Mouse (Mus musculus) limb, embryonic 14.5 days (tissue): ENCODE measurements at regions not wholly inside any gene's neighbourhood (a gene's known extent, or its start where the extent isn't known, plus 50 kb on each side); places are given as distances from the start of the nearest gene placed in this dataset.

Experiments
- ATAC-seq: fragments of 200-750 bp; cut with Nextera tagmentation; 2 replicates; pipeline ENCODE4 v1.8.0; 2017; ENCODE audit warnings: low read depth, moderate number of reproducible peaks, moderate TSS enrichment; ENCODE audit not compliant: low FRiP score
- DNase-seq: peaks from one replicate; pipeline ENCODE4 v3.0.0-alpha.2; 2015; ENCODE audit warnings: low spot score
- H3K27ac ChIP-seq: fragments of 300-500 bp; sonication (generic); replicated peaks from 2 replicates; pipeline ENCODE4 v1.5.1; 2014; ENCODE audit warnings: low read depth, mild to moderate bottlenecking, low read length, moderate library complexity, mixed read lengths
- H3K27me3 ChIP-seq: fragments of 300-500 bp; sonication (generic); 2 replicates; pipeline ENCODE4 v1.6.1; 2014; ENCODE audit warnings: low read length, mixed read lengths; ENCODE audit not compliant: control insufficient read depth, insufficient read depth
- H3K36me3 ChIP-seq: fragments of 300-500 bp; sonication (generic); 2 replicates; pipeline ENCODE4 v1.6.1; 2014; ENCODE audit warnings: mild to moderate bottlenecking, low read length, moderate library complexity, mixed read lengths; ENCODE audit not compliant: control insufficient read depth, insufficient read depth
- H3K4me1 ChIP-seq: fragments of 300-500 bp; sonication (generic); 2 replicates; pipeline ENCODE4 v1.6.1; 2014; ENCODE audit warnings: antibody characterized with exemption, low read length, mixed read lengths; ENCODE audit not compliant: control insufficient read depth, insufficient read depth
- H3K4me2 ChIP-seq: fragments of 300-500 bp; sonication (generic); replicated peaks from 2 replicates; pipeline ENCODE4 v1.6.1; 2014; ENCODE audit warnings: low read depth, mild to moderate bottlenecking, low read length, moderate library complexity; ENCODE audit not compliant: severe bottlenecking
- H3K4me3 ChIP-seq: fragments of 300-500 bp; sonication (generic); replicated peaks from 2 replicates; pipeline ENCODE4 v1.5.1; 2014; ENCODE audit warnings: low read length
- H3K9ac ChIP-seq: fragments of 300-500 bp; sonication (generic); 2 replicates; pipeline ENCODE4 v1.6.1; 2014; ENCODE audit warnings: mild to moderate bottlenecking, low read depth, low read length, moderate library complexity; ENCODE audit not compliant: severe bottlenecking
- H3K9me3 ChIP-seq: fragments of 300-500 bp; sonication (generic); 2 replicates; pipeline ENCODE4 v1.6.1; 2016; ENCODE audit warnings: low read length; ENCODE audit not compliant: control insufficient read depth
- POLR2A ChIP-seq: fragments of 200-500 bp; IDR thresholded peaks from 2 replicates; pipeline ENCODE4 v1.8.0; 2012; ENCODE audit warnings: inconsistent platforms, mild to moderate bottlenecking, moderate library complexity, borderline replicate concordance; ENCODE audit not compliant: insufficient read depth, insufficient read length; ENCODE audit errors: extremely low read depth
- WGBS: fragments of 180-500 bp; shearing (Covaris S2); extraction: QIAGEN DNeasy Blood & Tissue Kit; methylation state at CpG from one replicate; pipeline ENCODE4 v1.1.7; 2014; 5-methylcytosine and 5-hydroxymethylcytosine counted together

DNA sequence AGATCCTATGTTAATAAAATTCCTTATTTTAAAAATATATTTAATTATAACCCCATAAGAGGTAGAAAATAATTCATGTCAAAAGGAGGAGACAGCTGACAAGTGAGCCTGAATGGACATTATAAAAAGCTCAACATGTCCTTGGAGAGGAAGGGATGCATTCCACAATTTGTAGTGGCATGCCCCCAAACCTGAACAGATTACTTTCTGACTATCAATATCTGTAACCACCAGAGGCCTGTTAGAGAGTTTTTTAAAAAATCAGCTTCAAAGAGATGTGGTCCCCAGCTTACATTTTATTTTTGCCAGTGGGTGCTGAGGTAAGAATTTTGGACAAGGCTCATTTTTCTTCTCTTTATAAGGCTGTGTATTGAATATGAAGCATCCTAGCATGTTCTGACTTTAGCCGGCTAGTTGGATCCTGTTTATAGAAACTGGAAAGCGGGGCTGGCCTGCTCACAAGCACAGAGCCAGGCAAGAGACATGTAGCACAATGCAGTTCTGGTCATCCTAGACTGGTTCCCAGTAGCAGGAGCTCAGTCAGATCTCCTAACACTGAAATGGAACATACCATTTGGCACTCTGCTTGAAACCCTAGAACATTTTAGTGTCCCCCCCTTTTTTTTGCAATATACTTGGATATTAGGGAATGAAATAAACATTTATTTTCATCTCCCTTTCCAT, 651.8 kb upstream of the Mms22l start:
- 65% methylated on average over 2 of the region's 2 CpGs for WGBS
- no peaks in the 10 kb centered on the region for H3K27me3 ChIP-seq
- H3K4me1 ChIP-seq = no peaks in the 10 kb centered on the region
- DNase-seq (no peak), ATAC-seq (no peak)
- H3K4me2 ChIP-seq = no peak overlapping the region
- no peak overlapping the region for H3K27ac ChIP-seq
- H3K9me3 ChIP-seq = no peaks in the 10 kb centered on the region
- no peak overlapping the region for H3K9ac ChIP-seq
- no peak for TF ChIP-seq POLR2A
- H3K4me3 ChIP-seq = no peak overlapping the region
- no peaks in the 10 kb centered on the region for H3K36me3 ChIP-seq

GRCm38 (mm10) chr4:23845263-23845662, 651.0 kb upstream of the Mms22l start:
- H3K9ac ChIP-seq = no peak overlapping the region
- no peak overlapping the region for H3K27ac ChIP-seq
- no peaks in the 10 kb centered on the region for H3K36me3 ChIP-seq
- DNase-seq = no peak
- H3K27me3 ChIP-seq = no peaks in the 10 kb centered on the region
- no peaks in the 10 kb centered on the region for H3K9me3 ChIP-seq
- no peak for ATAC-seq
- no peak overlapping the region for H3K4me3 ChIP-seq
- no peaks in the 10 kb centered on the region for H3K4me1 ChIP-seq
- no peak overlapping the region for H3K4me2 ChIP-seq
- 57% methylated on average over 5 of the region's 5 CpGs for WGBS
- no peak for TF ChIP-seq POLR2A

DNA sequence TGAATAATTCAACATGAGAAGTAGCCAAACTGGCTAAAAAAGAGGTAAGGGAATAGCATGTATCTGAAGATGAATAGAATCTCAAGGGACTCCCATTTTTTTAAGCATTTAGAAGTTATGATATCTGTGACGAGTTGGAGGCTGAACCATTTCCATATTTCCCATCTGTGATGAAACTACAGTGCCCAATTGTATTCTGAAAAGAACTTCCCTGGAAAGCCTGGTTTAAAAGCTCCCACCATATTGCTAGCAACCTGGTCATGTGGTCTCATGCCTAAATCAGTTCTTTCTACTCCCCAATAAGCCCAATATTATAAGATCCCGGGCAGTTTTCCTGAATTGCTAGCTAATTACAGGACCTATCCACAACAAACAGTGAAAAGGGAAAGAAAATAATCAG, 645.6 kb upstream of the Mms22l start:
- H3K27ac ChIP-seq = no peak overlapping the region
- H3K4me1 ChIP-seq = no peaks in the 10 kb centered on the region
- no peak for ATAC-seq
- DNase-seq = no peak
- H3K9me3 ChIP-seq = no peaks in the 10 kb centered on the region
- H3K4me3 ChIP-seq = no peak overlapping the region
- no peak for TF ChIP-seq POLR2A
- H3K4me2 ChIP-seq = no peak overlapping the region
- H3K36me3 ChIP-seq = no peaks in the 10 kb centered on the region
- no peak overlapping the region for H3K9ac ChIP-seq
- WGBS = 75% methylated on average over 2 of the region's 2 CpGs
- no peaks in the 10 kb centered on the region for H3K27me3 ChIP-seq

DNA sequence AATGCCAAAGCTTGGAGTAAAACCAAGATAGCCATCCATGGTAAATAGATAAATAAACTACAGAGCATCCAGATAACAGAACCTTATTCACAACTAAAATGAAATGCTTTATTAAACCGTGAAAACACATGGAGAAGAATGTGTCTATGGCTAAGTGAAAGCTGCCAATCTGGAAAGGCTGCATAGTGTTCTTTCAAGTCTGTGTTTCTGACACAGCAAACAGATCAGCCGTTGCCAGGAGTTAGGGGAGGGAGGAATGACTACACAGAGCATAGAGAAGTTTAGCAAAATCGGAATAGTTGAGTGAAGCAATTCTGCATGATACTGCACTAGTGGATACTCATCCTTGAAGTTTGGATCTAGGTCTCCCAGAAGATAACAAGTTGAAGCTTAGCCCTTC, 633.8 kb upstream of the Mms22l start:
- H3K4me1 ChIP-seq = no peaks in the 10 kb centered on the region
- no peak overlapping the region for H3K27ac ChIP-seq
- H3K4me3 ChIP-seq = no peak overlapping the region
- 85% methylated on average over 3 of the region's 3 CpGs for WGBS
- no peak overlapping the region for H3K4me2 ChIP-seq
- DNase-seq = no peak
- H3K9ac ChIP-seq = no peak overlapping the region
- no peak for TF ChIP-seq POLR2A
- H3K9me3 ChIP-seq = no peaks in the 10 kb centered on the region
- no peaks in the 10 kb centered on the region for H3K27me3 ChIP-seq
- H3K36me3 ChIP-seq = no peaks in the 10 kb centered on the region
- ATAC-seq = no peak

GRCm38 (mm10) chr4:23880007-23880406, 616.2 kb upstream of the Mms22l start:
- no peak for ATAC-seq
- 84% methylated on average over 7 of the region's 7 CpGs for WGBS
- no peak overlapping the region for H3K4me3 ChIP-seq
- H3K36me3 ChIP-seq = no peaks in the 10 kb centered on the region
- DNase-seq = no peak
- no peaks in the 10 kb centered on the region for H3K9me3 ChIP-seq
- no peak overlapping the region for H3K9ac ChIP-seq
- H3K27me3 ChIP-seq = no peaks in the 10 kb centered on the region
- no peak for TF ChIP-seq POLR2A
- no peaks in the 10 kb centered on the region for H3K4me1 ChIP-seq
- H3K27ac ChIP-seq = no peak overlapping the region
- H3K4me2 ChIP-seq = no peak overlapping the region
